Mouse (Mus musculus): ENCODE measurements around the gene Hlcs. TPM values are rescaled to one million over a fixed set of nuclear protein-coding genes. Genes with fewer than 3 reads are reported as not detected.

The Hlcs gene
- polyA plus RNA-seq, 1 experiment from 2014 or later: 8.0 TPM

GRCm38 (mm10) chr16:94229890-94230289 is 83.5 kb downstream of the Hlcs start:
- Histone ChIP-seq H3K27ac (ENCODE audit: low read length) (no peak overlapping the region), H3K9ac (replicated peaks; ENCODE audit: low read depth, low read length) (no peak overlapping the region), H3K4me2 (ENCODE audit: low read length) (no peak overlapping the region), H3K36me3 (ENCODE audit: control insufficient read depth, insufficient read depth) (no peaks in the 10 kb centered on the region), H3K9me3 (ENCODE audit: control insufficient read depth, low read length) (no peaks in the 10 kb centered on the region), H3K27me3 (replicated peaks; ENCODE audit: control insufficient read depth, insufficient read depth, low read length) (no peaks in the 10 kb centered on the region), H3K4me1 (replicated peaks; ENCODE audit: control insufficient read depth, insufficient read depth, low read length) (peaks cover 13% of the 10 kb centered on the region), H3K4me3 (replicated peaks; ENCODE audit: low read length) (no peak overlapping the region)
- ATAC-seq: no peak
- 98% methylated on average over 7 of the region's 7 CpGs for WGBS

GRCm38 (mm10) chr16:94228858-94229555 is 84.4 kb downstream of the Hlcs start:
- peaks cover 3% of the 10 kb centered on the region; the same call in 1 of the 2 replicates for H3K27me3 ChIP-seq (replicated peaks; ENCODE audit: control insufficient read depth, insufficient read depth, low read length)
- ATAC-seq: no peak
- H3K9ac ChIP-seq (replicated peaks; ENCODE audit: low read depth, low read length): no peak overlapping the region
- no peaks in the 10 kb centered on the region for H3K36me3 ChIP-seq (ENCODE audit: control insufficient read depth, insufficient read depth)
- H3K27ac ChIP-seq (ENCODE audit: low read length): no peak overlapping the region
- H3K9me3 ChIP-seq (ENCODE audit: control insufficient read depth, low read length): no peaks in the 10 kb centered on the region
- no peak overlapping the region for H3K4me2 ChIP-seq (ENCODE audit: low read length)
- H3K4me3 ChIP-seq (replicated peaks; ENCODE audit: low read length): no peak overlapping the region
- peaks cover 13% of the 10 kb centered on the region for H3K4me1 ChIP-seq (replicated peaks; ENCODE audit: control insufficient read depth, insufficient read depth, low read length)
- 89% methylated on average over 18 of the region's 18 CpGs for WGBS

- Histone ChIP-seq H3K27me3 (replicated peaks; ENCODE audit: control insufficient read depth, insufficient read depth, low read length) (peaks cover 5% of the 10 kb centered on the region; the same call in 1 of the 2 replicates), H3K27ac (ENCODE audit: low read length) (no peak overlapping the region), H3K4me1 (replicated peaks; ENCODE audit: control insufficient read depth, insufficient read depth, low read length) (peaks cover 13% of the 10 kb centered on the region), H3K9ac (replicated peaks; ENCODE audit: low read depth, low read length) (no peak overlapping the region), H3K9me3 (ENCODE audit: control insufficient read depth, low read length) (no peaks in the 10 kb centered on the region), H3K36me3 (ENCODE audit: control insufficient read depth, insufficient read depth) (no peaks in the 10 kb centered on the region), H3K4me3 (replicated peaks; ENCODE audit: low read length) (no peak overlapping the region), H3K4me2 (ENCODE audit: low read length) (peak overlapping the region; percentile 1; the same call in 1 of the 2 replicates)
- 5% methylated on average over 18 of the region's 18 CpGs for WGBS
- peak; percentile 93 for ATAC-seq
Observed at GRCm38 (mm10) chr16:94227328-94228018, 85.9 kb downstream of the Hlcs start.

GRCm38 (mm10) chr16:94223363-94223720 is 90.0 kb downstream of the Hlcs start:
- 87% methylated on average over 8 of the region's 8 CpGs for WGBS
- no peak overlapping the region for H3K27ac ChIP-seq (ENCODE audit: low read length)
- H3K4me2 ChIP-seq (ENCODE audit: low read length): no peak overlapping the region
- H3K36me3 ChIP-seq (ENCODE audit: control insufficient read depth, insufficient read depth): no peaks in the 10 kb centered on the region
- no peak for ATAC-seq
- H3K9me3 ChIP-seq (ENCODE audit: control insufficient read depth, low read length): no peaks in the 10 kb centered on the region
- H3K9ac ChIP-seq (replicated peaks; ENCODE audit: low read depth, low read length): no peak overlapping the region
- H3K27me3 ChIP-seq (replicated peaks; ENCODE audit: control insufficient read depth, insufficient read depth, low read length): peaks cover 9% of the 10 kb centered on the region; the same call in 1 of the 2 replicates
- H3K4me3 ChIP-seq (replicated peaks; ENCODE audit: low read length): no peak overlapping the region
- peaks cover 13% of the 10 kb centered on the region for H3K4me1 ChIP-seq (replicated peaks; ENCODE audit: control insufficient read depth, insufficient read depth, low read length)

GRCm38 (mm10) chr16:94222646-94223362 is 90.6 kb downstream of the Hlcs start:
- H3K27ac ChIP-seq (ENCODE audit: low read length): no peak overlapping the region

GRCm38 (mm10) chr16:94210689-94211357 is 102.5 kb downstream of the Hlcs start:
- H3K9ac ChIP-seq (replicated peaks; ENCODE audit: low read depth, low read length): no peak overlapping the region
- H3K9me3 ChIP-seq (ENCODE audit: control insufficient read depth, low read length): no peaks in the 10 kb centered on the region
- ATAC-seq: no peak
- H3K4me1 ChIP-seq (replicated peaks; ENCODE audit: control insufficient read depth, insufficient read depth, low read length): no peaks in the 10 kb centered on the region
- WGBS: 92% methylated on average over 15 of the region's 15 CpGs
- no peaks in the 10 kb centered on the region for H3K27me3 ChIP-seq (replicated peaks; ENCODE audit: control insufficient read depth, insufficient read depth, low read length)
- H3K4me3 ChIP-seq (replicated peaks; ENCODE audit: low read length): no peak overlapping the region
- H3K36me3 ChIP-seq (ENCODE audit: control insufficient read depth, insufficient read depth): no peaks in the 10 kb centered on the region
- H3K4me2 ChIP-seq (ENCODE audit: low read length): no peak overlapping the region
- no peak overlapping the region for H3K27ac ChIP-seq (ENCODE audit: low read length)

More at GRCm38 (mm10) chr16:94222646-94223362, 90.6 kb downstream of the Hlcs start:
- no peaks in the 10 kb centered on the region for H3K36me3 ChIP-seq (ENCODE audit: control insufficient read depth, insufficient read depth)
- H3K9me3 ChIP-seq (ENCODE audit: control insufficient read depth, low read length): no peaks in the 10 kb centered on the region
- no peak overlapping the region for H3K4me3 ChIP-seq (replicated peaks; ENCODE audit: low read length)
- 93% methylated on average over 11 of the region's 11 CpGs for WGBS
- H3K27me3 ChIP-seq (replicated peaks; ENCODE audit: control insufficient read depth, insufficient read depth, low read length): peaks cover 9% of the 10 kb centered on the region; the same call in 1 of the 2 replicates
- H3K4me1 ChIP-seq (replicated peaks; ENCODE audit: control insufficient read depth, insufficient read depth, low read length): peaks cover 8% of the 10 kb centered on the region
- ATAC-seq: no peak
- H3K9ac ChIP-seq (replicated peaks; ENCODE audit: low read depth, low read length): no peak overlapping the region
- no peak overlapping the region for H3K4me2 ChIP-seq (ENCODE audit: low read length)

- ATAC-seq: peak; percentile 52; the same call in 1 of the 2 replicates
- H3K4me1 ChIP-seq (replicated peaks; ENCODE audit: control insufficient read depth, insufficient read depth, low read length): no peaks in the 10 kb centered on the region
- 71% methylated on average over 3 of the region's 3 CpGs for WGBS
- no peak overlapping the region for H3K27ac ChIP-seq (ENCODE audit: low read length)
- H3K4me3 ChIP-seq (replicated peaks; ENCODE audit: low read length): no peak overlapping the region
- no peaks in the 10 kb centered on the region for H3K36me3 ChIP-seq (ENCODE audit: control insufficient read depth, insufficient read depth)
- H3K9me3 ChIP-seq (ENCODE audit: control insufficient read depth, low read length): no peaks in the 10 kb centered on the region
- H3K4me2 ChIP-seq (ENCODE audit: low read length): no peak overlapping the region
- H3K27me3 ChIP-seq (replicated peaks; ENCODE audit: control insufficient read depth, insufficient read depth, low read length): no peaks in the 10 kb centered on the region
- H3K9ac ChIP-seq (replicated peaks; ENCODE audit: low read depth, low read length): no peak overlapping the region
Observed at GRCm38 (mm10) chr16:94209626-94210025, 103.7 kb downstream of the Hlcs start.

- no peak for ATAC-seq
- H3K4me2 ChIP-seq (ENCODE audit: low read length): no peak overlapping the region
- H3K9ac ChIP-seq (replicated peaks; ENCODE audit: low read depth, low read length): no peak overlapping the region
- no peaks in the 10 kb centered on the region for H3K36me3 ChIP-seq (ENCODE audit: control insufficient read depth, insufficient read depth)
- WGBS: 66% methylated on average over 10 of the region's 10 CpGs
- H3K4me1 ChIP-seq (replicated peaks; ENCODE audit: control insufficient read depth, insufficient read depth, low read length): no peaks in the 10 kb centered on the region
- no peaks in the 10 kb centered on the region for H3K9me3 ChIP-seq (ENCODE audit: control insufficient read depth, low read length)
- H3K27me3 ChIP-seq (replicated peaks; ENCODE audit: control insufficient read depth, insufficient read depth, low read length): no peaks in the 10 kb centered on the region
- H3K27ac ChIP-seq (ENCODE audit: low read length): no peak overlapping the region
- H3K4me3 ChIP-seq (replicated peaks; ENCODE audit: low read length): no peak overlapping the region
Observed at GRCm38 (mm10) chr16:94208826-94209225, 104.5 kb downstream of the Hlcs start.

- H3K4me3 ChIP-seq (replicated peaks; ENCODE audit: low read length): no peak overlapping the region
- 87% methylated on average over 6 of the region's 6 CpGs for WGBS
- H3K4me2 ChIP-seq (ENCODE audit: low read length): no peak overlapping the region
- H3K27ac ChIP-seq (ENCODE audit: low read length): no peak overlapping the region
- H3K27me3 ChIP-seq (replicated peaks; ENCODE audit: control insufficient read depth, insufficient read depth, low read length): no peaks in the 10 kb centered on the region
- no peaks in the 10 kb centered on the region for H3K36me3 ChIP-seq (ENCODE audit: control insufficient read depth, insufficient read depth)
- no peaks in the 10 kb centered on the region for H3K9me3 ChIP-seq (ENCODE audit: control insufficient read depth, low read length)
- ATAC-seq: no peak
- H3K4me1 ChIP-seq (replicated peaks; ENCODE audit: control insufficient read depth, insufficient read depth, low read length): no peaks in the 10 kb centered on the region
- no peak overlapping the region for H3K9ac ChIP-seq (replicated peaks; ENCODE audit: low read depth, low read length)
Observed at GRCm38 (mm10) chr16:94208152-94208551, 105.2 kb downstream of the Hlcs start.
